Mouse (Mus musculus) C2C12 (cell line): ENCODE measurements around the gene Slc41a3. TPM values are rescaled to one million over a fixed set of nuclear protein-coding genes. Genes with fewer than 3 reads are reported as not detected.

ENCODE experiments used
- H3K27me3 ChIP-seq: one replicate; pipeline ENCODE4 v1.6.1; 2011; ENCODE audit not compliant: control insufficient read depth, insufficient read depth, insufficient read length
- H3K36me3 ChIP-seq: one replicate; pipeline ENCODE4 v1.6.1; 2011; ENCODE audit not compliant: control insufficient read depth, insufficient read depth
- H3K4me3 ChIP-seq: one replicate; pipeline ENCODE4 v1.5.1; 2011; ENCODE audit warnings: mild to moderate bottlenecking, control low read depth; ENCODE audit not compliant: poor library complexity, insufficient read depth, severe bottlenecking
- H3K79me2 ChIP-seq: one replicate; pipeline ENCODE4 v1.6.1; 2011; ENCODE audit not compliant: control insufficient read depth, insufficient read depth
- H3K79me3 ChIP-seq: one replicate; pipeline ENCODE4 v1.6.1; 2011; ENCODE audit warnings: low read depth, control low read depth
- H3ac ChIP-seq: one replicate; pipeline ENCODE3; 2011; ENCODE audit warnings: low read depth; ENCODE audit not compliant: control insufficient read depth, insufficient read length
- CEBPB ChIP-seq: IDR thresholded peaks from one replicate; pipeline ENCODE4 v1.6.1; 2011; ENCODE audit warnings: low read depth, mild to moderate bottlenecking, control low read depth, moderate library complexity
- CTCF ChIP-seq: IDR thresholded peaks from one replicate; pipeline ENCODE4 v1.5.1; 2011; ENCODE audit not compliant: control insufficient read depth, insufficient read depth, insufficient read length
- FOSL1 ChIP-seq: IDR thresholded peaks from one replicate; pipeline ENCODE4 v1.8.0; 2011; ENCODE audit warnings: mild to moderate bottlenecking, low read length; ENCODE audit not compliant: poor library complexity, insufficient read depth, severe bottlenecking
- MAX ChIP-seq: IDR thresholded peaks from one replicate; pipeline ENCODE4 v1.6.1; 2011; ENCODE audit warnings: mild to moderate bottlenecking, control low read depth
- MYOD1 ChIP-seq: IDR thresholded peaks from one replicate; pipeline ENCODE4 v1.6.1; 2011; ENCODE audit warnings: low read depth; ENCODE audit not compliant: control insufficient read depth, insufficient read length
- MYOG ChIP-seq: IDR thresholded peaks from one replicate; pipeline ENCODE4 v1.6.1; 2011; ENCODE audit not compliant: control insufficient read depth, insufficient read length; ENCODE audit errors: extremely low read depth
- USF1 ChIP-seq: IDR thresholded peaks from one replicate; pipeline ENCODE4 v1.6.1; 2011; ENCODE audit warnings: low read depth, mild to moderate bottlenecking, control low read depth, moderate library complexity
- polyA plus RNA-seq: library from polyadenylated mRNA; unstranded; fragments of >200 nt; fragmentation: generic; extraction: Trizol; gene quantifications from one replicate; pipeline ENCODE4 v1.2.1, GENCODE M21; 2012; ENCODE audit warnings: missing spikeins

The Slc41a3 gene
- polyA plus RNA-seq, 1 experiment, result 0.97 TPM

GRCm38 (mm10) chr6:90607196-90607595 is 2.7 kb downstream of the Slc41a3 start:
- peaks cover 17% of the 10 kb centered on the region for H3K27me3 ChIP-seq
- no peaks in the 10 kb centered on the region for H3K36me3 ChIP-seq
- H3K79me3 ChIP-seq, result no peaks in the 10 kb centered on the region
- TF ChIP-seq CEBPB (no peak), CTCF (peak; percentile 38)
- H3K4me3 ChIP-seq, result no peak overlapping the region
- H3ac ChIP-seq, result no peak overlapping the region
- H3K79me2 ChIP-seq, result no peaks in the 10 kb centered on the region

DNA sequence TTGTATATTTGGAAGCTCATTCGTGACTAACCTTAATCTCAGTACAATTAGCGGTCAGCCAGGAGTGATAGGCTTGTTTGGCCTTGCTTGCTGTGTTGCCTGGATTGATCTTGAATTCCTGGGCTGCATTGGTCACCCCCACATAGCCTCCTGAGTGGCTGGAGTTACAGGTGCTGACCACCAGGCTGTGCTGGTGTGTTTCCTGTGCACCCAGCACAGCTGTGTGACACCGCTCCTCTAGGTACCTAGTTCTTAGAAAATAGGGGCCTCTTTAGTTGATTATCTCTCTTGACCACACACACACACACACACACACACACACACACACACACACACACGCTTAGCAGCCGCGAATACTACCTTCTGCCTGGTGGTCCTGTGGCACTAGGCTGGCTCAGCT is 3.7 kb downstream of the Slc41a3 start:
- no peak overlapping the region for H3ac ChIP-seq
- H3K79me2 ChIP-seq, result no peaks in the 10 kb centered on the region
- H3K27me3 ChIP-seq, result peaks cover 7% of the 10 kb centered on the region
- no peak for TF ChIP-seq CEBPB
- peak; percentile 32 for TF ChIP-seq CTCF
- H3K4me3 ChIP-seq, result no peak overlapping the region
- H3K79me3 ChIP-seq, result no peaks in the 10 kb centered on the region
- H3K36me3 ChIP-seq, result no peaks in the 10 kb centered on the region

- Histone ChIP-seq H3K36me3 (no peaks in the 10 kb centered on the region), H3K4me3 (no peak overlapping the region), H3K27me3 (peaks cover 5% of the 10 kb centered on the region), H3K79me3 (no peaks in the 10 kb centered on the region), H3K79me2 (no peaks in the 10 kb centered on the region), H3ac (no peak overlapping the region)
- TF ChIP-seq MAX, result no peak
- no peak for TF ChIP-seq CTCF
- no peak for TF ChIP-seq CEBPB
- TF ChIP-seq MYOD1, result no peak
- no peak for TF ChIP-seq USF1
- TF ChIP-seq FOSL1, result no peak
- no peak for TF ChIP-seq MYOG
These were observed 5.7 kb downstream of the Slc41a3 start for GRCm38 (mm10) chr6:90610248-90610647.

GRCm38 (mm10) chr6:90613277-90613676 is 8.8 kb downstream of the Slc41a3 start:
- no peak overlapping the region for H3K4me3 ChIP-seq
- no peaks in the 10 kb centered on the region for H3K79me3 ChIP-seq
- H3K27me3 ChIP-seq, result peaks cover 14% of the 10 kb centered on the region
- no peak for TF ChIP-seq FOSL1
- H3ac ChIP-seq, result no peak overlapping the region
- H3K36me3 ChIP-seq, result no peaks in the 10 kb centered on the region
- no peaks in the 10 kb centered on the region for H3K79me2 ChIP-seq

GRCm38 (mm10) chr6:90615362-90615761 is 10.8 kb downstream of the Slc41a3 start:
- TF ChIP-seq FOSL1 (no peak), CTCF (no peak), MAX (no peak), CEBPB (no peak)

GRCm38 (mm10) chr6:90615991-90616390 is 11.5 kb downstream of the Slc41a3 start:
- Histone ChIP-seq H3K79me3 (no peaks in the 10 kb centered on the region), H3K36me3 (no peaks in the 10 kb centered on the region), H3ac (no peak overlapping the region), H3K27me3 (peaks cover 18% of the 10 kb centered on the region), H3K79me2 (no peaks in the 10 kb centered on the region), H3K4me3 (no peak overlapping the region)
- TF ChIP-seq MYOG (no peak), FOSL1 (no peak), CTCF (no peak), USF1 (no peak), CEBPB (no peak), MAX (no peak), MYOD1 (no peak)

More at GRCm38 (mm10) chr6:90615362-90615761, 10.8 kb downstream of the Slc41a3 start:
- no peaks in the 10 kb centered on the region for H3K79me3 ChIP-seq
- H3K79me2 ChIP-seq, result no peaks in the 10 kb centered on the region
- H3K36me3 ChIP-seq, result no peaks in the 10 kb centered on the region
- H3K27me3 ChIP-seq, result peaks cover 14% of the 10 kb centered on the region
- no peak overlapping the region for H3K4me3 ChIP-seq
- no peak overlapping the region for H3ac ChIP-seq

DNA sequence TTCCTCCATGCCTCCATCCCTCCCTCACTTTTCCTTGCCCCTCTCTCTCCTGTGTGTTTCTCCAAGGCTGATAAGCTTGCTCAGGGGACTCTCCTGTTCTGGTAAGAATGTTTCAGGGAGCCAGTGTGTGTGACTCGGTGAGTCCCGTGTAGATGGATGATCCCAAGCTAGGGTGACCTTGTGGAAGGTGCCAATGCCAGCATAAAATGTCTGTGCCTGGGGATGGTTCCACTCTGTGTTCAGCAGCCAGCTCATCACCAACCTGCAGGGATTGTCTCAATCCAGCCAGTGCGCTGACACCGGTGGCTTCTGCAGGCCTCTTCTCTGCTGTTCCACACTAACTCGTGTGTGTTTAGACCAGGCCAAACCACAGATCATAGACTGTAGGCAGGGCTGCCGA is 12.0 kb downstream of the Slc41a3 start:
- TF ChIP-seq MYOG (no peak), FOSL1 (no peak), CTCF (no peak), MYOD1 (no peak), USF1 (no peak), CEBPB (no peak), MAX (no peak)

More for the DNA sequence above, 12.0 kb downstream of the Slc41a3 start:
- H3K79me2 ChIP-seq, result no peaks in the 10 kb centered on the region
- H3K79me3 ChIP-seq, result no peaks in the 10 kb centered on the region
- H3K4me3 ChIP-seq, result no peak overlapping the region
- no peaks in the 10 kb centered on the region for H3K36me3 ChIP-seq
- H3ac ChIP-seq, result no peak overlapping the region
- peaks cover 22% of the 10 kb centered on the region for H3K27me3 ChIP-seq
